Mouse (Mus musculus) layer of hippocampus, adult 6 months (tissue): ENCODE results near the gene Lmcd1. TPM values are rescaled to one million over a fixed set of nuclear protein-coding genes. Genes with fewer than 3 reads are reported as not detected.

ENCODE experiments used
- long read RNA-seq, 2 experiments: library from polyadenylated mRNA; unstranded; transcript quantifications; one replicate each; pipeline ENCODE4 v2.0.0; 2019 to 2020
- polyA plus RNA-seq: library from polyadenylated mRNA; unstranded; fragments of <200 nt; fragmentation: Nextera tagmentation; gene quantifications from 2 replicates; pipeline ENCODE4 v1.2.3, GENCODE M21; 2021

Gene Lmcd1
- 9.9 and 11.3 TPM in 2 replicates for polyA plus RNA-seq
- long read RNA-seq, experiment 1, transcript Lmcd1-201 (6 exons, 1,730 nt), result major isoform, 20 of 28 reads
- long read RNA-seq, experiment 1, partial matches to known transcripts, result 6 of 28 reads
- long read RNA-seq, experiment 1, other reads (novel, unspliced or antisense), result 2 of 28 reads
- long read RNA-seq, experiment 2, transcript Lmcd1-201 (6 exons, 1,730 nt), result major isoform, 24 of 29 reads
- long read RNA-seq, experiment 2, partial matches to known transcripts, result 3 of 29 reads
- long read RNA-seq, experiment 2, other reads (novel, unspliced or antisense), result 2 of 29 reads

GRCm38 (mm10) chr6:112273501-112274205 lies at the start of gene Lmcd1:
TSS of gene Lmcd1 (plus strand) at chr6:112273758.

Other genes starting within 250 kb of the Lmcd1 start
- 0.14 and 0.52 TPM in 2 replicates for gene Ssu2, start 114.3 kb downstream of the Lmcd1 start, polyA plus RNA-seq
- 0.72 and 0.82 TPM in 2 replicates for gene Cav3, start 185.7 kb downstream of the Lmcd1 start, polyA plus RNA-seq
- 2.8 TPM in 2 replicates for gene Oxtr, start 216.2 kb downstream of the Lmcd1 start, polyA plus RNA-seq